Comparison of ENCODE assay signal across 8 mouse cellular contexts in genomic region chr8:120887254-120887653, GRCm38 (mm10).
DNase-seq lines count a peak whose midpoint lies in the region; ATAC-seq and TF ChIP-seq lines count a peak whose summit lies in the region.
"Had no signal": no experiment of that assay in that cellular context is flagged by ENCODE, and none has a peak within 500 bp of the region (broad histone marks: within the 10 kb centered on the region; RNA-seq: fewer than 3 reads in every experiment).

No protein-coding gene starts in this region.

- no peaks in the 10 kb centered on the region for H3K36me3 ChIP-seq in liver, embryonic 14.5 days (replicated peaks; ENCODE audit: control insufficient read depth, insufficient read depth, low read depth)
- no peaks in the 10 kb centered on the region for H3K36me3 ChIP-seq in liver, embryonic 11.5 days (ENCODE audit: control insufficient read depth, insufficient read depth, low read length)
- H3K36me3 ChIP-seq in E14TG2a.4 (ENCODE audit: insufficient read depth, low read length): no peaks in the 10 kb centered on the region
- H3K36me3 ChIP-seq in stomach, embryonic 14.5 days (ENCODE audit: control insufficient read depth, insufficient read depth, low read length): no peaks in the 10 kb centered on the region
- H3K36me3 ChIP-seq: hindbrain, embryonic 10.5 days had no signal

- TF ChIP-seq POLR2A in brain, embryonic 14.5 days (IDR thresholded peaks at IDR 0.05; ENCODE audit: borderline replicate concordance, extremely low read depth, insufficient read depth, insufficient read length, poor library complexity, severe bottlenecking): no peak

- H3K4me3 ChIP-seq in liver, embryonic 14.5 days (ENCODE audit: insufficient read depth in 1 of 2, low read depth in 2 of 2, low read length in 2 of 2): no peak overlapping the region
- H3K4me3 ChIP-seq in liver, embryonic 11.5 days (ENCODE audit: low read depth, low read length): no peak overlapping the region
- 0 out of 2 replicates have a peak overlapping the region, but pooled peaks have one; percentile 20 for H3K4me3 ChIP-seq in E14TG2a.4 (replicated peaks; ENCODE audit: low read length)
- H3K4me3 ChIP-seq in stomach, embryonic 14.5 days (ENCODE audit: low read depth, low read length): no peak overlapping the region
- H3K4me3 ChIP-seq: hindbrain, embryonic 10.5 days had no signal

- peak; percentile 76 for TF ChIP-seq CTCF in liver, embryonic 14.5 days (IDR thresholded peaks at IDR 0.05; ENCODE audit: low read depth)
- peak; percentile 78 for TF ChIP-seq CTCF in E14TG2a.4 (conservative IDR thresholded peaks at IDR 0.05; ENCODE audit: low read length)
- peak; percentile 23; the same call in 1 of the 2 replicates for TF ChIP-seq CTCF in brain, embryonic 14.5 days (IDR thresholded peaks at IDR 0.05; ENCODE audit: borderline replicate concordance, extremely low read depth, insufficient read depth, insufficient read length)

- WGBS in liver, embryonic 14.5 days (ENCODE audit: insufficient replicate concordance): 7% methylated on average over 10 of the region's 10 CpGs
- 5% methylated on average over 10 of the region's 10 CpGs for WGBS in liver, embryonic 11.5 days
- 11% methylated on average over 10 of the region's 10 CpGs for WGBS in stomach, embryonic 14.5 days

- no peak for TF ChIP-seq EP300 in liver, embryonic 14.5 days (IDR thresholded peaks at IDR 0.05; ENCODE audit: low read depth)

- H3K9ac ChIP-seq in liver, embryonic 14.5 days (replicated peaks): no peak overlapping the region
- H3K9ac ChIP-seq in liver, embryonic 11.5 days (ENCODE audit: low read depth, low read length): no peak overlapping the region
- H3K9ac ChIP-seq in stomach, embryonic 14.5 days (replicated peaks; ENCODE audit: low read depth, low read length): no peak overlapping the region

- no peak for ATAC-seq in liver, embryonic 14.5 days (ENCODE audit: insufficient read depth)
- ATAC-seq in liver, embryonic 11.5 days (replicated peaks; ENCODE audit: low FRiP score): no peak
- no peak for ATAC-seq in stomach, embryonic 14.5 days (ENCODE audit: insufficient number of reproducible peaks, insufficient read depth, low FRiP score, low read depth)

- H3K27me3 ChIP-seq in liver, embryonic 14.5 days (ENCODE audit: control insufficient read depth, insufficient read depth, low read length): peaks cover 54% of the 10 kb centered on the region
- peaks cover 80% of the 10 kb centered on the region for H3K27me3 ChIP-seq in liver, embryonic 11.5 days (replicated peaks; ENCODE audit: control insufficient read depth, insufficient read depth, low read length)
- H3K27me3 ChIP-seq in E14TG2a.4 (ENCODE audit: insufficient read depth, low read length): peaks cover 83% of the 10 kb centered on the region
- no peaks in the 10 kb centered on the region; the same call in 1 of the 2 replicates for H3K27me3 ChIP-seq in stomach, embryonic 14.5 days (ENCODE audit: control insufficient read depth, insufficient read depth, low read length)

- H3K4me2 ChIP-seq in liver, embryonic 14.5 days (ENCODE audit: low read depth): no peak overlapping the region
- H3K4me2 ChIP-seq in liver, embryonic 11.5 days: no peak overlapping the region
- 0 out of 2 replicates have a peak overlapping the region, but pooled peaks have one; percentile 6 for H3K4me2 ChIP-seq in stomach, embryonic 14.5 days (replicated peaks; ENCODE audit: low read depth, low read length)

- DNase-seq in liver, embryonic 14.5 days (ENCODE audit: low read depth in 3 of 3, low spot score in 3 of 3): no peak
- DNase-seq in liver, embryonic 11.5 days (ENCODE audit: low spot score): no peak
- no peak for DNase-seq in brain, embryonic 14.5 days (ENCODE audit: low read depth)
- DNase-seq in right cerebral cortex, postnatal 14 days: no peak
- no peak for DNase-seq in MN1 (ENCODE audit: low spot score)

- H3K4me1 ChIP-seq in liver, embryonic 14.5 days (replicated peaks; ENCODE audit: control insufficient read depth in 2 of 2, insufficient read depth in 2 of 2, low read length in 1 of 2): no peaks in the 10 kb centered on the region
- H3K4me1 ChIP-seq in liver, embryonic 11.5 days (replicated peaks; ENCODE audit: control insufficient read depth, insufficient read depth, low read length): no peaks in the 10 kb centered on the region; the same call in 1 of the 2 replicates
- peaks cover 40% of the 10 kb centered on the region for H3K4me1 ChIP-seq in E14TG2a.4 (replicated peaks; ENCODE audit: low read depth, low read length)
- H3K4me1 ChIP-seq in stomach, embryonic 14.5 days (ENCODE audit: control insufficient read depth, insufficient read depth, low read length): 0 out of 2 replicates have a peak, but pooled peaks cover 9% of the 10 kb centered on the region

- H3K27ac ChIP-seq in liver, embryonic 14.5 days: no peak overlapping the region
- no peak overlapping the region for H3K27ac ChIP-seq in liver, embryonic 11.5 days (ENCODE audit: low read depth, low read length)
- no peak overlapping the region for H3K27ac ChIP-seq in stomach, embryonic 14.5 days (ENCODE audit: low read length)
- H3K27ac ChIP-seq: hindbrain, embryonic 10.5 days had no signal

- H3K9me3 ChIP-seq in liver, embryonic 14.5 days (ENCODE audit: control insufficient read depth, low read length): no peaks in the 10 kb centered on the region
- H3K9me3 ChIP-seq in liver, embryonic 11.5 days (ENCODE audit: control insufficient read depth, low read length): no peaks in the 10 kb centered on the region
- H3K9me3 ChIP-seq in E14TG2a.4 (ENCODE audit: low read length): no peaks in the 10 kb centered on the region
- no peaks in the 10 kb centered on the region for H3K9me3 ChIP-seq in stomach, embryonic 14.5 days (ENCODE audit: control insufficient read depth, low read depth, low read length)
- H3K9me3 ChIP-seq: hindbrain, embryonic 10.5 days had no signal

Comparison
In these comparisons a context has a peak if more than half of its experiments do, and no peak if none do; other contexts are left out.
1. CTCF ChIP-seq: peak in every context shown above with its lines; median percentile 78 in E14TG2a.4; 76 in liver, embryonic 14.5 days; 23 in brain, embryonic 14.5 days.